Mouse (Mus musculus) stomach, postnatal 0 days (tissue): ENCODE results near the gene Pqbp1.

ENCODE experiments used
- CTCF ChIP-seq: IDR thresholded peaks from 2 replicates; pipeline ENCODE4 v1.5.1; 2016; ENCODE audit warnings: antibody characterized with exemption, low read depth, mild to moderate bottlenecking, moderate library complexity
- EP300 ChIP-seq: optimal IDR thresholded peaks from 2 replicates; pipeline ENCODE3; 2016; ENCODE audit warnings: antibody characterized with exemption

DNA sequence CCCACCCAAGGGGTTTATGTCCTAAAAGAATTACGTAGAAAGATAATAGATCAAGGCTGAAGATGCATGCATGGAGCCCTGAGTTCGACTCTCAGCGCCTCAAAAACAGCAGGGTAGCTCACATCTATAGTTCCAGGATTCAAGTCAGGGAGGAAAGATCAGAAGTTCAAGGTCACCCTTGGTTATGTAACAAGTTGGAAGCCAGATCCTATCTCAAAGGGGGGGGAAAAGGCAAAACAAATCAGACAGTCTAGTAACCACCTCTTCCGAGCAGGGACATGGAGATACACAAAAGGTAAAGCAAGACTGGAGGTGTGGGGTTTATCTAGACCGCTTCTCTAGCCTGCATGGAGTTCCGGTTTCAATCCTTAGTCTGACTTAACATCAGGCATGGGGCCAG, 27.2 kb upstream of the Pqbp1 start:
- TF ChIP-seq CTCF (no peak), EP300 (no peak)
